Mouse (Mus musculus): ENCODE data around the gene Ggt7. TPM values are rescaled to one million over a fixed set of nuclear protein-coding genes. Genes with fewer than 3 reads are reported as not detected.
A peak's percentile ranks its signal among the peaks of the same experiment; 100 is the strongest.
"Not testable (repeated sequence)": the region's sequence is repeated elsewhere in the genome, so short reads cannot be mapped to it uniquely, and the experiment has no call there.

Ggt7 gene
- total RNA-seq (2021) = 100 to 1,000 TPM; 114 to 124 TPM
- long read RNA-seq, experiment 1, transcript Ggt7-201 (15 exons, 2,614 nt) = major isoform, 75 of 119 reads
- long read RNA-seq, experiment 1, partial matches to known transcripts = 20 of 119 reads
- long read RNA-seq, experiment 1, other reads (novel, unspliced or antisense) = 24 of 119 reads
- long read RNA-seq, experiment 2, transcript Ggt7-201 (15 exons, 2,614 nt) = major isoform, 127 of 209 reads
- long read RNA-seq, experiment 2, partial matches to known transcripts = 41 of 209 reads
- long read RNA-seq, experiment 2, other reads (novel, unspliced or antisense) = 41 of 209 reads

GRCm38 (mm10) chr2:155517455-155518423 lies at the start of gene Ggt7, which contains the start of gene Acss2:
Gene Ggt7 (minus strand): TSS chr2:155518237.
Gene Acss2 (plus strand): TSS chr2:155517948.
- TF ChIP-seq CTCF (conservative IDR thresholded peaks at IDR 0.05) = peak; percentile 93
- H3K27ac ChIP-seq = peak within 1 kb of the TSS; percentile 93
- peak; percentile 97 to 99 for DNase-seq (ENCODE audit: low spot score in 2 of 2)
- peak within 1 kb of the TSS; percentile 80 for H3K4me3 ChIP-seq

- Histone ChIP-seq H3K4me3 (no peak overlapping the region), H3K27ac (no peak overlapping the region)
- no peak for DNase-seq (ENCODE audit: low spot score in 2 of 2)
- no peak for TF ChIP-seq CTCF (conservative IDR thresholded peaks at IDR 0.05)
Measured at GRCm38 (mm10) chr2:155567751-155568150, 49.7 kb upstream of the Ggt7 start.

GRCm38 (mm10) chr2:155562934-155563333 lies 44.9 kb upstream of the Ggt7 start:
- Histone ChIP-seq H3K4me3 (no peak overlapping the region), H3K27ac (peak overlapping the region; percentile 53; the same call in 1 of the 2 replicates)
- no peak for DNase-seq (ENCODE audit: low spot score in 2 of 2)
- TF ChIP-seq CTCF (conservative IDR thresholded peaks at IDR 0.05) = no peak

- no peak for TF ChIP-seq CTCF (conservative IDR thresholded peaks at IDR 0.05)
- Histone ChIP-seq H3K4me3 (no peak overlapping the region), H3K27ac (peak overlapping the region; percentile 55; the same call in 1 of the 2 replicates)
- DNase-seq (ENCODE audit: low spot score in 2 of 2) = no peak
Measured at GRCm38 (mm10) chr2:155562209-155562608, 44.2 kb upstream of the Ggt7 start.

GRCm38 (mm10) chr2:155554426-155554985 lies 36.5 kb upstream of the Ggt7 start:
- DNase-seq (ENCODE audit: low spot score in 2 of 2) = no peak
- TF ChIP-seq CTCF (conservative IDR thresholded peaks at IDR 0.05) = no peak
- H3K4me3 ChIP-seq = no peak overlapping the region
- no peak overlapping the region for H3K27ac ChIP-seq

DNA sequence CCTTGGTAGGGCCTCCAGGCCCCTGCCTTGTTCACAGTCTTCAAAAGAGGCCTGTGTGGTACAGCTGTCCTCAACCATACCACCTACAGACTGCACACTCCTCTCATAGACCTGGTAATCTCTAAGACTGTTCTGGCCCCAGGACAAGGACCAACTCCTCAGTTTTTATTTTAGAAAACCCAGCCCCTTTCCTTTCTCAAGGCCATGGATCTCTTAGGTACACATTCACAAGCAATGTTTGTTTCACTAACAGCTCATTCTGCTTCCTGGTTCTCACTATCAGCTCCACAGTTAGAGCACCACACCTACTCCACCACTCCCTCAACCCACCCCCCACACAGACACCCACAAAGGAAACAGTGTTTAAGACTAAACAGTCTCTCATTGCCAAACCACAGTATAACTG lies 34.9 kb upstream of the Ggt7 start:
- DNase-seq (ENCODE audit: low spot score in 2 of 2) = no peak

DNA sequence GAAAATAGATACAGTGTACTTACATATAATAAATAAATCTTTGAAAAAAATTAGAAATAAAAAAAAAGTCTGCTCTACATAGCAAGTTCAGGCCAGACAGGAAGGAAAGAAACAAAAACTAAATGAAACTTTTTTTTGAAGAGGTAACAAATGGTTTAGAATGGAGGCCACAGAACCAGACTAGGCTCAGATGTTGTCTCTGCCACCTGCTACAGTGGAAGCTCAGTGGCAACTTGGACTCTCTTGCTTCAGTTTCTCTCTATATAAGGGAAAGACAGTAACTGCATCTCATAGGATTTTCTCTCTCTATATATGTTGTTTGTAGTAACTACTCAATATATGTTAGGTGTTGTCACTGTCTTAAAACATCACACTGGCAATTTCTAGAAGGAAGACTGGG lies 34.3 kb upstream of the Ggt7 start:
- Histone ChIP-seq H3K4me3 (no peak overlapping the region), H3K27ac (no peak overlapping the region)
- no peak for TF ChIP-seq CTCF (conservative IDR thresholded peaks at IDR 0.05)
- no peak for DNase-seq (ENCODE audit: low spot score in 2 of 2)

More for the DNA sequence above, 34.9 kb upstream of the Ggt7 start:
- H3K4me3 ChIP-seq = no peak overlapping the region
- no peak for TF ChIP-seq CTCF (conservative IDR thresholded peaks at IDR 0.05)
- no peak overlapping the region for H3K27ac ChIP-seq

DNA sequence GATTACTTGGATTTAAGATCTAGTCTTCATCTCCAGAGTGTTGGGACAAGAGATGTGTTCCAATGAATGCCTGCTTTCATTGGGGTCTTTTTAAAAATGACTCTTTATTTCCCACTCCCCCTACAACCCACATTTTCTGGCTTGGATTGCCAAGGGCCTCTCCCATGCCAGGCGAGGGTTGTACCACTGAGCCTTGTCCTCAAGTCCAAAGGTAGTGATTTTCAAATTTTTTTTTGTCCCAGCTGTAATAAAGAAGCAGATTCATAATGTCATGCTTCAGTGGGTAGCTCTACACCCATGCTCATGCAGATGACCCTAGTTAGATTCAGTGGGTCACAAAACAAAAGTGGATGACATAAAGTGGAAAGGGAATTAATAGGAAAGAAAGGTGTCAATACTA lies 28.9 kb upstream of the Ggt7 start:
- DNase-seq (ENCODE audit: low spot score in 2 of 2) = no peak
- Histone ChIP-seq H3K4me3 (no peak overlapping the region), H3K27ac (no peak overlapping the region)
- TF ChIP-seq CTCF (conservative IDR thresholded peaks at IDR 0.05) = no peak

GRCm38 (mm10) chr2:155540822-155541458 lies 22.9 kb upstream of the Ggt7 start:
- H3K4me3 ChIP-seq = no peak overlapping the region
- no peak for DNase-seq (ENCODE audit: low spot score in 2 of 2)
- H3K27ac ChIP-seq = peak overlapping the region; percentile 3
- TF ChIP-seq CTCF (conservative IDR thresholded peaks at IDR 0.05) = no peak

DNA sequence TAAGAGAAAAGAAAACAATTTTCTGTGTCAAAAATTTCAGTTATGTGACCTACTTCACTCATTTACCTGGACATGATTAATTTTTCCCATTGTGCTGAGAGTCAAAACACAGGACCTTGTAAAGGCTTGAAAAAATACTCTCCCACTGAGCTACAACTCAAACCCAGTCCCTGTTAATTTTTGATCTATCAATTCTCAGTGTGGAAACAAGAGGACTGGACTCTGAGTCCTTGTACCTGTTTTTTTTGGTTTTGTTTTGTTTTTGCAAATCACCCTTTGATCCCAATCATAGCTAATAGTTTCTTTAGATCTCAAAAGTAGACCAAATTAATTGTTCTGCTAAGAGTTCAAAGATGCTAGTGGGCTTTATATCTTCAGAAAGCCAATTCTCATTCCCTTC lies 21.7 kb upstream of the Ggt7 start:
- TF ChIP-seq CTCF (conservative IDR thresholded peaks at IDR 0.05) = no peak
- no peak overlapping the region for H3K27ac ChIP-seq
- no peak overlapping the region for H3K4me3 ChIP-seq

DNA sequence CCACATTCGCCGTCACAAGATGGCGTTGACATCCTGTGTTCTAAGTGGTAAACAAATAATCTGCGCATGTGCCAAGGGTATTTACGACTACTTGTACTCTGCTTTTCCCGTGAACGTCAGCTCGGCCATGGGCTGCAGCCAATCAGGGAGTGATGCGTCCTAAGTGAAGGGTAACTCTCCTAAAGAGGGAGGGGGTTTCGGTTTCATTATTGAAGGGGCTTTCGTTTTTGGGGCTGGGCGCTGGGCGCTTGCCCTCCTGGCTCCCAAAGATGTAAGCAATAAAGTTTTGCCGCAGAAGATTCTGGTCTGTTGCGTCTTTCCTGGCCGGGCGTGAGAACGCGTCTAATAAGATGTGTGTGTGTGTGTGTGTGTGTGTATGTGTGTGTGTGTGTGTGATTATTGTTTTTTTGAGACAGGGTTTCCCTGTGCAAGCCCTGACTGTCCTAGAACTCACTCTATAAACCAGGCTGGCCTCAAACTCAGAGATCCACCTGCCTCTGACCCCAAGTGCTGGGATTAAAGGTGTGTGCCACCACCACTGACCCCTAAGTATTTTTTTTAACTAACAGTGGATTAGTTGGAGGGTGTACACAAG lies 20.5 kb upstream of the Ggt7 start:
- not testable (repeated sequence) for H3K4me3 ChIP-seq; H3K27ac ChIP-seq; DNase-seq (ENCODE audit: low spot score in 2 of 2)

More for the DNA sequence above, 21.7 kb upstream of the Ggt7 start:
- no peak for DNase-seq (ENCODE audit: low spot score in 2 of 2)

GRCm38 (mm10) chr2:155537761-155538462 lies 19.9 kb upstream of the Ggt7 start:
- no peak overlapping the region for H3K4me3 ChIP-seq
- H3K27ac ChIP-seq = no peak overlapping the region
- DNase-seq (ENCODE audit: low spot score in 2 of 2) = no peak
- peak; percentile 13; the same call in 1 of the 2 replicates for TF ChIP-seq CTCF (conservative IDR thresholded peaks at IDR 0.05)

Measured in layer of hippocampus, adult 2 months (tissue).